Mouse (Mus musculus) urinary bladder, adult 2 months (tissue): ENCODE results near the gene A130010J15Rik. TPM values are rescaled to one million over a fixed set of nuclear protein-coding genes. Genes with fewer than 3 reads are reported as not detected.

Source experiments
- DNase-seq: peaks from one replicate; pipeline ENCODE4 v3.0.0; 2022; ENCODE audit warnings: low spot score
- polyA plus RNA-seq: library from polyadenylated mRNA; depleted of rRNA; stranded (reverse); fragments of >200 nt; gene quantifications from 2 replicates; pipeline ENCODE4 v1.2.3, GENCODE M21; 2012

The A130010J15Rik gene
- polyA plus RNA-seq, 1 experiment, result 13.3 TPM

DNA sequence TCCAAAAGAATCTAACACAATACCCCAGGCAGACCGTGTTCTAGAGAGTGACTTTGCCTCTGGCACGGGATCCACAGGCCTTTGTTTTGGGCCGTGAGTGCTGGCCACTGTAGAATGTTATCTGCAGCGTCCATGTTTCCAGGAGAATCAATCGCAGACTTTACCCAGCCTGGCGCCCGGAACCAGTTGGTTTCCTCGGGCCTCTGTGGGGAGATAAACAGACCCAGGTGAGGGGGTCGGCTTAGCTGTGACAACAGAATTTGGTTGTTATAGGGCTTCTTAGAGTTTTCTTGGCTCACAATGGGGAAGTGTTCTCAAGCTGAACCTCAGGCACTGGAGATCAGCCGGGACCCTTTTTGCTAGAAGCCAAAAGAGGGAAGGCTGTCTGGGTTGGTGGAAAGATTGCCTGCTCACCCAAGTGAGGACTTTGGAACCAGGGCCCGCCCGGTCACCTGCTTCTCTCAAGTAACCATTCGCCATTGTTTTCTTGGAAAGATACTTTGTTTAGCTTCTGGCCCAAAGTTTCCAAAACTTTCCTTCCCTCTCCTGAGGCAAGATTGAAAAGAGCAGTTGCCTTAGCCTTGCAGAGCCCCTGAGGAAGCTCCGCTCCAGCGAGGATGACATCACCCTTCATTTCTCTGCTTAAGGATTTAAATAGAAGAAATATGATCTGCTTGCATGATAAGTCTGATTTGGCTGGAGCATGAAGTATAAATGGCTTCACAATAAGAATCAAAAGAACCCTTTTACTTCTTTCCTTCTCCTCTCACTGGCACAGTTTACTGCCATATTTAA, 11.3 kb upstream of the A130010J15Rik start:
- DNase-seq, result no peak

GRCm38 (mm10) chr1:193157111-193157492, 10.7 kb upstream of the A130010J15Rik start:
- DNase-seq, result no peak

GRCm38 (mm10) chr1:193159163-193159562, 8.7 kb upstream of the A130010J15Rik start:
- no peak for DNase-seq

GRCm38 (mm10) chr1:193159613-193160012, 8.2 kb upstream of the A130010J15Rik start:
- no peak for DNase-seq

GRCm38 (mm10) chr1:193160317-193161032, 7.4 kb upstream of the A130010J15Rik start:
- no peak for DNase-seq

- no peak for DNase-seq
Measured at GRCm38 (mm10) chr1:193169228-193169627, 1.4 kb downstream of the A130010J15Rik start.

GRCm38 (mm10) chr1:193169856-193170255, 2.0 kb downstream of the A130010J15Rik start:
- DNase-seq, result no peak

- DNase-seq, result peak; percentile 76
Measured at GRCm38 (mm10) chr1:193172991-193173809, 5.4 kb downstream of the A130010J15Rik start.

GRCm38 (mm10) chr1:193173810-193174129, 5.9 kb downstream of the A130010J15Rik start:
- DNase-seq, result no peak

DNA sequence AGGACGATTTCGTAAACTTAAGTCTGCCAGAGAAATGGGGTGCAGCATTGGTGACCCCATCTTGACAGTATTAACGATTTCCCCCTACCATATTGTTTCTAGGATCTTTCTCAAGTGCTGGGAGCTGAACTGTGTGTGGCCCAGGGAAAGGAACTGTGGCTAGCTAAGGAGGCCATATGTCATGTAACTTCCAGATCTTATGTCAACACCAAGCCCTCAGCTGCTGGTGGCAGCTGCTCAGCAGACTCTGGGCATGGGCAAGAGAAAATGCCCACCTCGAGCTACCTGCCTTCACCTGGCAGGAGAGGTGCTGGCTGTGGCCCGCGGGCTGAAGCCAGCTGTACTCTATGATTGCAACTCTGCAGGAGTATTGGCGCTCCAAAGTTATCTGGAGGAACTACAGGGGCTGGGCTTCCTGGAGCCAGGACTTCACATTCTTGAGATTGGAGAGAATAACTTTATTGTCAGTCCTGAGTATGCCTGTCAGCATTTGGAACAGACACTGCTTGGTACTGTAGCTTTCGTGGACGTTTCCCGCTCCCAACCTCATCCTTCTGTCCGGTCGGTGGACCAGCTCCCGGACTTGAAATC, 6.4 kb downstream of the A130010J15Rik start:
- no peak for DNase-seq

GRCm38 (mm10) chr1:193181104-193181503, 13.3 kb downstream of the A130010J15Rik start:
- DNase-seq, result no peak

GRCm38 (mm10) chr1:193188257-193188656, 20.4 kb downstream of the A130010J15Rik start:
- DNase-seq, result no peak

DNA sequence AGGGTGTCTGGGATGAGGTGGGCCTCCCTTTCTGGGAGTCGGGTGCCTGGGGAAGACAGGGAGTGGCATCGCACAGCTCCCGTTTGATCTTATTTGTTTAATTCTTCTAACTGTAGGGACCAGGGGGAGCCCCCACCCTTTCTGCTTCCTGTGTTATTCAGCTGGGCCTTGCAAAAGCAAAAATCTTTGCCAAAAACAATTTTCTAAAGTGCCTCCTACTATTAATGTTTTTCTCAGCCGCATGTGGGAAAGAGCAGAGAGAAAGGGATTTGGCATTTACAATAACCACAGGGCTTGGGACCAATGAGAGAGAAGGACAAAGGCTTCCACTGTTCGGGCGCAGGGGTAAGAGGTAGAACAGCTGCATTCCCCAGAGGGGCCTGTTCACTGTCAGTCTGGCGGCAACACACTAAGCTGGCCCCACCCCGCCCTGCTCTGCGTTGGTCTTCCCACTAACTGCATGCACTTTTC, 21.3 kb downstream of the A130010J15Rik start:
- no peak for DNase-seq

GRCm38 (mm10) chr1:193189771-193190170, 21.9 kb downstream of the A130010J15Rik start:
- DNase-seq, result no peak

DNA sequence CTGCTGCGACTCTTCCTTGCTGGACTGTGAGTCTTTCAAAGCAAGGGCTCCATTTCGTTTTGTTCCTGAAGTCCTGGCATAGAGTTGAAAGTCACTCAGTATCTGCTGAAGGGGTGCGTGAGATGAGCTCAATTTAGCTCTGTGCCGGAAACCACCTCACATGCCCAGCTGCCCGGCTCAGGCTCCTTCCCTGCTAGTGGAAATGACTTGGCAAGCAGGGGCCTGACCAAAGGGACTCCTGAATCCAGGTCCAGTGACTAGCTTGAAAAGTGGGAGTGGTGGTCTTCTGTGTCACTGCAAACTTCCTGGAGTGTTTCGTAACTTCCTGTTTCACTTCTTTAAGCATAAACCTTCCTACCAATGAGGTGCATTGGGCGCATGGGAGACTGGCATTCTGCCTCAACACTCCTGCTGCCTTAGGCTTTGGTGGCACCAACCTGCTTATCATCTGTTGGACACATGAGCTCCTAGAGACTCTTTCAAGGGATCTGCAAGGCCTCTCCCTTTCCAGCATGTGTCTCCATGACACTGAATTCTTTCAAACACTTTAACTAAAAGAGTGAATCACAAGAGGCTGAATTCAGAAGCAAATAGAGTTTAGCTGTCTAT, 23.9 kb downstream of the A130010J15Rik start:
- DNase-seq, result no peak

- no peak for DNase-seq
Measured at GRCm38 (mm10) chr1:193194416-193195140, 26.7 kb downstream of the A130010J15Rik start.

- no peak for DNase-seq
Measured at GRCm38 (mm10) chr1:193195169-193195810, 27.4 kb downstream of the A130010J15Rik start.

DNA sequence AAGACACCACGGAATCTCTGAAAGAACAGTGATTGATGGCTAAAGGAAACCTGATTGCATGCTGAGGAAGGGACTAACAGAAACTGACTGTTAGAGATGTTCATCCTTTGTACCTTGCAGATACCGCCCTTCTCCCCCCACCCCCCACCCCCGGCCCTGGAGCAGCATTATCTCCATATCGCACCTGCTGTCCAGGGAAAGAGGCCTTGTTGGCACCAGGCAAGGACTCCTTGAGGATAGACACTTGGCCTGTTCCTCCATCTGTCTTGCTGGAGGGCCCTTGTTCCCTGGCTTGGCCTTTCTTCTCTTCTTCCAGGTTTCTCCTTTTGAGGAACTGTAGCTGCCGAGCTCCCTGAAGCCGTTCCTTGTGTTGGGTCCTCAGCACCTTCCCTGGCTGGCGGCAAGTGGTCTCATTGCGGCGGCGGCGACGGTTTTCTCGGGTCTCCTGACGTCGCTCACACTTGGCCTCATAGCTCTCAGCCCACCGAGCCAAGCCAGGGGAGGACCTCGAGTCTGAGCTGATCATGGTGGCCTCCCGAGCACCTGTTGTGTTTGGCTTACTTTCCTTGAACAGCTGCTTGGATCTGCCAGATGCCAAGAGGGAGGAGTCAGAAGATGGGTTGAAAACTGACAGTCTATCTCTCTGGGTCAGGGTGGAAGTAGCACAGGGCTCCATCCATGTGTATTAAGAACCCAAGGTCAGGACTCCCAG, 29.8 kb downstream of the A130010J15Rik start:
- no peak for DNase-seq

DNA sequence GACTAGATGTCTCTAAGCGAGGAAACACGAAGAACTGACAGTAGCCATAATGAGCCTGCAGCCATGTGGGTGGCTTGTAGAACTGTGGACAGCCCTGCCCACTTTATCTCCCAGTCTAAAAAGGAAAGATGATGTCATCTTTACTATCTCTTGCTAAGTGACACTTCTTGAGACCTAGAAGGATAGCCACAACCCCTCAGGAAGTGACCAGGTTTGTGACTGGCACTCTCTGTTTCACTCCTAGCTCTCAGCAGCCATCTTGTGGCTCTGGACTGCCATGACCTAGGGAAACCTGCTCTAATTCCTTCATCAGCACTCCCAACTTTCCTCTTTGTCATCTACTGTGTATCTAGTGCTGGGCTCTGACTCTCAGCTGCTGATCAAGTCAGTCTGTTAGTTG, 30.5 kb downstream of the A130010J15Rik start:
- DNase-seq, result no peak
